Mouse (Mus musculus) liver, embryonic 14.5 days (tissue): Measurements from ENCODE around the gene Fmo5. TPM values are rescaled to one million over a fixed set of nuclear protein-coding genes. Genes with fewer than 3 reads are reported as not detected.

Experiments
- ATAC-seq: fragments of 200-750 bp; cut with Nextera tagmentation; 2 replicates; pipeline ENCODE4 v1.8.0; 2017; ENCODE audit warnings: moderate number of reproducible peaks, mild to moderate bottlenecking, moderate library complexity; ENCODE audit not compliant: insufficient read depth
- DNase-seq, 3 experiments: peaks; one replicate each; pipeline ENCODE4 v3.0.0-alpha.2; 2012 to 2013; ENCODE audit warnings: low read depth in 3 of 3, low spot score in 3 of 3
- H3K27ac ChIP-seq: fragments of 300-500 bp; sonication (generic); 2 replicates; pipeline ENCODE4 v1.5.1; 2014; ENCODE audit warnings: moderate library complexity, mild to moderate bottlenecking, control low read depth, inconsistent platforms
- H3K27me3 ChIP-seq: fragments of 300-500 bp; sonication (generic); 2 replicates; pipeline ENCODE4 v1.6.1; 2014; ENCODE audit warnings: mild to moderate bottlenecking, low read length, moderate library complexity; ENCODE audit not compliant: control insufficient read depth, insufficient read depth
- H3K36me3 ChIP-seq: fragments of 300-500 bp; sonication (generic); replicated peaks from 2 replicates; pipeline ENCODE4 v1.6.1; 2014; ENCODE audit warnings: low read depth; ENCODE audit not compliant: control insufficient read depth, insufficient read depth
- H3K4me1 ChIP-seq, 2 experiments: fragments of 200-500 bp in 1 of 2; fragments of 300-500 bp in 1 of 2; sonication (generic) in 1 of 2; replicated peaks; 2 replicates each; pipeline ENCODE4 v1.6.1; 2012 to 2014; ENCODE audit warnings: antibody characterized with exemption in 1 of 2, inconsistent platforms in 1 of 2, low read length in 1 of 2; ENCODE audit not compliant: control insufficient read depth in 2 of 2, insufficient read depth in 2 of 2
- H3K4me2 ChIP-seq: fragments of 300-500 bp; sonication (generic); 2 replicates; pipeline ENCODE4 v1.6.1; 2014; ENCODE audit warnings: low read depth, mild to moderate bottlenecking, control low read depth, moderate library complexity
- H3K4me3 ChIP-seq, 2 experiments: fragments of 200-500 bp in 1 of 2; fragments of 300-500 bp in 1 of 2; sonication (generic) in 1 of 2; 2 replicates each; pipeline ENCODE4 v1.5.1; 2012 to 2014; ENCODE audit warnings: low read depth in 2 of 2, low read length in 2 of 2, mild to moderate bottlenecking in 2 of 2, control low read depth in 1 of 2, inconsistent platforms in 1 of 2, moderate library complexity in 1 of 2; ENCODE audit not compliant: insufficient read depth in 1 of 2
- H3K9ac ChIP-seq: fragments of 300-500 bp; sonication (generic); replicated peaks from 2 replicates; pipeline ENCODE4 v1.6.1; 2014; ENCODE audit warnings: mild to moderate bottlenecking, control low read depth, moderate library complexity
- H3K9me3 ChIP-seq: fragments of 300-500 bp; sonication (generic); 2 replicates; pipeline ENCODE4 v1.6.1; 2016; ENCODE audit warnings: low read length, mixed read lengths; ENCODE audit not compliant: control insufficient read depth
- CTCF ChIP-seq: IDR thresholded peaks from 2 replicates; pipeline ENCODE4 v1.5.1; 2016; ENCODE audit warnings: antibody characterized with exemption, low read depth, control low read depth
- EP300 ChIP-seq: IDR thresholded peaks from 2 replicates; pipeline ENCODE4 v1.6.1; 2016; ENCODE audit warnings: antibody characterized with exemption, low read depth
- WGBS: fragments of 180-500 bp; shearing (Covaris S2); extraction: QIAGEN DNeasy Blood & Tissue Kit; methylation state at CpG from one replicate; pipeline ENCODE4 v1.1.7; 2014; ENCODE audit not compliant: insufficient replicate concordance; 5-methylcytosine and 5-hydroxymethylcytosine counted together
- polyA plus RNA-seq, 2 experiments: library from polyadenylated mRNA; depleted of rRNA in 1 of 2; stranded (reverse) in 1 of 2; unstranded in 1 of 2; fragments of >200 nt; fragmentation: Nextera tagmentation in 1 of 2; extraction: Ambion mirVana in 1 of 2; gene quantifications; 2 replicates each; pipeline versions ENCODE4 v1.2.1 to v1.2.3; 2012 to 2014

Gene Fmo5
- polyA plus RNA-seq, 2 experiments, result 6.0 to 11.3 TPM

DNA sequence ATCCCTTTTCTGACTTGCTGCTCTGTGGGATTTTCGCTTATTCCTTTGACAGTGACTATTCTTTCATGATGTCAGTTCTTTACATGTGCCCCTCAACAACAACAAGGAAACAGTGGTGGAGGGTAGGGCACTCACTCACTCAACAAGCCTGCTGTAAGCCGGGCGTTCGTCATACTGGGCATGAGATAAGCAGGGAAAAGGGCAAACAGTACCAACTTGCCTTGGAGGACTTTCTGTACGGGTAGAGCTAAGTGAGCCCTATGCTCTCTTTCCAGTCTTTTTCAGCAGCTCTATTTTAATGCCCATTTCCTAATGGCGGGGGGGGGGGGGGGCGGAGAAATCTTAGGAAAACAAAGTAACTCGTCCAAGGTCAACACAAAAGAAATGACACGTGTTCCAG lies 13.4 kb downstream of the Fmo5 start:
- no peak overlapping the region for H3K4me3 ChIP-seq
- no peak overlapping the region for H3K9ac ChIP-seq
- no peak overlapping the region for H3K27ac ChIP-seq
- no peak overlapping the region for H3K4me2 ChIP-seq
- H3K36me3 ChIP-seq, result no peaks in the 10 kb centered on the region
- H3K9me3 ChIP-seq, result no peaks in the 10 kb centered on the region
- TF ChIP-seq CTCF (no peak), EP300 (no peak)
- WGBS, result 59% methylated on average over 9 of the region's 9 CpGs
- DNase-seq, result no peak
- ATAC-seq, result no peak
- no peaks in the 10 kb centered on the region for H3K4me1 ChIP-seq
- H3K27me3 ChIP-seq, result no peaks in the 10 kb centered on the region

DNA sequence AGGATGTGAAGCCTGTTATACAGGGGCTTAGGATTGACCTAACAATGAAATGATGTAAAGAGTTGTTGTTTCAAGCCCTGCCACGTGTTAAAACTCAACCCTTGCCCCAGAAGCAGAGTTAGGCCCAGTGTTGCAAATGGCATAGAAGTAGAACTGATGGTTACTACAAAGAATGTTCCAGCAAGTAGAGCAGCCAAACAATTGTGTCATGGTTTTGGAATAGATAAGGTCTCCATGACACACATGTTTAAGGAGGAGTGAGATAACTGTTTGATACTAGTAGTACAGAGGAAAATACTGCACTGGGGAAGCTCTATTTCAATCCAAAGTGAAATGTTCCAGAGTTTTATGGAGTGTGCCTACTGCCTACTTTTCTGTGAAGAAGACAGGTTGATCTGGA lies 19.9 kb downstream of the Fmo5 start:
- TF ChIP-seq CTCF (no peak), EP300 (no peak)
- no peak overlapping the region for H3K4me2 ChIP-seq
- 44% methylated on average over 1 of the region's 1 CpGs for WGBS
- no peak for ATAC-seq
- no peaks in the 10 kb centered on the region for H3K9me3 ChIP-seq
- no peak overlapping the region for H3K27ac ChIP-seq
- H3K4me3 ChIP-seq, result no peak overlapping the region
- no peaks in the 10 kb centered on the region for H3K4me1 ChIP-seq
- H3K9ac ChIP-seq, result no peak overlapping the region
- no peaks in the 10 kb centered on the region for H3K27me3 ChIP-seq
- no peak for DNase-seq
- H3K36me3 ChIP-seq, result no peaks in the 10 kb centered on the region

DNA sequence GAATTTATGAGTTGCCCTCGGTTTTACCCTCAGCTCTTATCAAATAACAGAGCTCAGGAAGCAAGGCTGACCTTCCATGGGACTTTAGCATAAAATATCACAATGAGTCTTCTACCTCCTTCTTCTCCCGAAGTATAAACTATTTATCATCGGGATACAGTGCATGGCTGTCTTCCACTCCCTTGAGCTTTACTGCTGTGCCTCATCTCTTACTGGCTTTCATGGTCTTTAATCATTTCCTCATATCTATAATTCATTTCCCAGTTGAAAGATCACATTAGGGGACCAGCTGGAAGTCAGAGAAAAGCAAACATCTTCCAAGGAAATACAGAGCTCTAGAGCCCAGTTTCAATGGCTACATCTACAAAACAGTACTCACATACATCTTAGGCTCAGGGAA lies 20.4 kb downstream of the Fmo5 start:
- H3K4me2 ChIP-seq, result no peak overlapping the region
- H3K4me1 ChIP-seq, result no peaks in the 10 kb centered on the region
- no peak for ATAC-seq
- no peak overlapping the region for H3K27ac ChIP-seq
- DNase-seq, result no peak
- H3K36me3 ChIP-seq, result no peaks in the 10 kb centered on the region
- no peaks in the 10 kb centered on the region for H3K9me3 ChIP-seq
- WGBS, result 49% methylated on average over 3 of the region's 3 CpGs
- H3K4me3 ChIP-seq, result no peak overlapping the region
- no peak overlapping the region for H3K9ac ChIP-seq
- H3K27me3 ChIP-seq, result no peaks in the 10 kb centered on the region
- TF ChIP-seq CTCF (no peak), EP300 (no peak)

DNA sequence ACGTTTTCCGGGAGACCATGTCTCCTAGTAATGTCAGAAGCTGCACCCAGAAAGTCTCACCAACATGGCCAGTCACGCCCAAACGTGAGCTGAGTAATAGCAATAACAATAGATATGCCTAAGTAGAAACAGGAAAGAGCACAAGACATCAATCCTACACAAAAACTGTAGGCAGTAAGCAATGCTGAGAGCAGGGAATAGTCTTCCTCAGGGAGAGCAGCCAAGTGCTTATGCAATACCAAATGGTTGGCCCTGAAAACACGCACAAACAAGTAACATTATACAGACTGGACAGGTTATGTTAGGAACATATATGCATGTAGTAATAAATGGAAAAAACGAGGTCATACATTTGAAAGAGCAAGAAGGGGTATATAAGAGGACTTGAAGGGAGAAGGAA lies 20.9 kb downstream of the Fmo5 start:
- WGBS, result 52% methylated on average over 6 of the region's 6 CpGs
- Histone ChIP-seq H3K36me3 (no peaks in the 10 kb centered on the region), H3K27me3 (no peaks in the 10 kb centered on the region), H3K9me3 (no peaks in the 10 kb centered on the region), H3K4me2 (no peak overlapping the region), H3K27ac (no peak overlapping the region), H3K4me1 (no peaks in the 10 kb centered on the region), H3K4me3 (no peak overlapping the region), H3K9ac (no peak overlapping the region)
- DNase-seq, result no peak
- ATAC-seq, result no peak
- TF ChIP-seq CTCF (no peak), EP300 (no peak)

DNA sequence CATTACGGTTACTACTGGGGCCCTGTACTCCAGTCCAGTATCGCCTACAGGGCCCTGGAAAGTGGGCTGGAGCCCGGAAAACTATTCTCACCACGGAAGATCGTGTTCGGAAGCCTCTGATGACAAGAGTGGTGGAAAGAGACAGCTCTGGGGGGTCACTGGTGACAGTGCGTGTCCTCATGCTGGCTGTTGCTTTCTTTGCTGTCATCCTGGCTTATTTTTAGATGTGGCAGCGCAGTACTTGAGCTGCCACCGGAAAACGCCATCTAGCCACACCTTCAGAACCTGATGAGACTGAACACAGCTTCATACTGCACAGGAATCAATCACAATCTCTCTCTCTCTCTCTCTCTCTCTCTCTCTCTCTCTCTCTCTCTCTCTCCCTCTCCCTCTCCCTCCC lies 23.0 kb downstream of the Fmo5 start:
- no peaks in the 10 kb centered on the region for H3K36me3 ChIP-seq
- no peak overlapping the region for H3K4me3 ChIP-seq
- no peak overlapping the region for H3K9ac ChIP-seq
- ATAC-seq (no peak), DNase-seq (no peak)
- H3K9me3 ChIP-seq, result no peaks in the 10 kb centered on the region
- no peak overlapping the region for H3K27ac ChIP-seq
- TF ChIP-seq CTCF (no peak), EP300 (no peak)
- 69% methylated on average over 10 of the region's 10 CpGs for WGBS
- no peaks in the 10 kb centered on the region for H3K27me3 ChIP-seq
- H3K4me1 ChIP-seq, result no peaks in the 10 kb centered on the region
- H3K4me2 ChIP-seq, result no peak overlapping the region

DNA sequence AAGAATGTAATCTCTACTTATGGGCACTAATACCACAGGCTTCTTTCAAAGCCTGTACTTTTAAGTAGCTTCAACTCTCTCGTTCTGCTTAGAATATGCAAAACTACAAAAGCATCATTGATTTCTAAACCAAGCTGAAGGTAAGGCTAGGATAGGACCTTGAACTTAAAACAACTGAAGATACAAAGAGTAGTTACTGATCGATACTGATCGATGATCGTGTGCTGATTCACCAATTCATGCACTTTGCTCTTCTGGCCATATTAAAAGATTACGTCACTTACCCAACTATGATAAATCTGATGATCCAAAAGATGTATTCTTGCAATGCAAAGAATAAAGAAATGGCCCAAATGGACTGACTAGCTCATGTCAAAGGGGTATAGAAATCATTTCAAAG lies 25.2 kb downstream of the Fmo5 start:
- ATAC-seq (no peak), DNase-seq (no peak)
- H3K27me3 ChIP-seq, result no peaks in the 10 kb centered on the region
- no peak overlapping the region for H3K4me2 ChIP-seq
- no peak overlapping the region for H3K9ac ChIP-seq
- H3K4me1 ChIP-seq, result peaks cover 3 to 8% of the 10 kb centered on the region in 2 experiments; a peak in 3 of 4 replicates
- WGBS, result 71% methylated on average over 5 of the region's 5 CpGs
- no peak overlapping the region for H3K4me3 ChIP-seq
- TF ChIP-seq CTCF, result no peak
- TF ChIP-seq EP300, result no peak
- no peaks in the 10 kb centered on the region for H3K9me3 ChIP-seq
- no peaks in the 10 kb centered on the region for H3K36me3 ChIP-seq
- no peak overlapping the region for H3K27ac ChIP-seq
